Mouse (Mus musculus): Measurements from ENCODE around the gene Trim40. TPM values are rescaled to one million over a fixed set of nuclear protein-coding genes. Genes with fewer than 3 reads are reported as not detected.

The Trim40 gene
- total RNA-seq, 1 experiment = 0.18 TPM

DNA sequence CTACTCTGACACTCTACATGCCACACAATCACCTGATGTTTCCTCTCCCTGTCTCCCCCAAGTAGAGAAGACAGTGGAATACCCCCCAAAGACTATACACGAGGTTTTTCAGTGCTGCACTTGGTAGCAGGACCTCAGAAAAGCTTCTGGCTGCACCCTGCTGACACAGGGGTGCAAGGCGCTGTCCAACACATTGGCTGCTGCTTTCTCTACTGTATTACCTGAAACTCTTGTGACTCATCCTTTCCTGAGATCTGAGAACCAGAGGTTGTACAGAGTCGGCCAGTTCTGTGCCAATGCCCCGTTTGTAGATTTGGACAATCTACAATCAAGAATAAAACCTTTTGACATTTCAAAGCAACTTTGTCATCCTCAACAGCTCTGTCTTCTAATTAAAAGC lies 19.9 kb upstream of the Trim40 start:
- Histone ChIP-seq H3K36me3 (ENCODE audit: control insufficient read depth, insufficient read depth, low read length, poor library complexity, severe bottlenecking) (no peaks in the 10 kb centered on the region), H3K4me3 (ENCODE audit: insufficient read depth in 1 of 2, low read depth in 1 of 2, low read length in 2 of 2, poor library complexity in 1 of 2, severe bottlenecking in 1 of 2) (no peak overlapping the region), H3K9me3 (ENCODE audit: control insufficient read depth, insufficient read depth, low read depth, low read length) (no peaks in the 10 kb centered on the region), H3K27ac (ENCODE audit: insufficient read depth, low read depth, low read length, poor library complexity, severe bottlenecking) (no peak overlapping the region), H3K4me1 (ENCODE audit: control insufficient read depth in 2 of 2, insufficient read depth in 2 of 2, low read length in 2 of 2, poor library complexity in 1 of 2) (peaks cover 0 to 5% of the 10 kb centered on the region in 2 experiments; a peak in 1 of 4 replicates), H3K9ac (ENCODE audit: insufficient read depth, low read depth, low read length, poor library complexity, severe bottlenecking) (no peak overlapping the region)
- TF ChIP-seq MAFK (IDR thresholded peaks at IDR 0.05; ENCODE audit: insufficient read depth, low read depth, low read length) (0 out of 2 replicates have a peak, but pooled peaks have one; percentile 30), ZC3H11A (IDR thresholded peaks at IDR 0.05; ENCODE audit: borderline replicate concordance, low read depth, low read length) (no peak), HCFC1 (IDR thresholded peaks at IDR 0.05; ENCODE audit: borderline replicate concordance, insufficient read depth, low read length) (no peak)
- no peak for DNase-seq (ENCODE audit: low read depth, low spot score)
- in situ Hi-C loops (cut with MboI; ENCODE audit: low sequenced_read_pairs in 2 of 2, unreplicated experiment in 2 of 2) = no loop called here

DNA sequence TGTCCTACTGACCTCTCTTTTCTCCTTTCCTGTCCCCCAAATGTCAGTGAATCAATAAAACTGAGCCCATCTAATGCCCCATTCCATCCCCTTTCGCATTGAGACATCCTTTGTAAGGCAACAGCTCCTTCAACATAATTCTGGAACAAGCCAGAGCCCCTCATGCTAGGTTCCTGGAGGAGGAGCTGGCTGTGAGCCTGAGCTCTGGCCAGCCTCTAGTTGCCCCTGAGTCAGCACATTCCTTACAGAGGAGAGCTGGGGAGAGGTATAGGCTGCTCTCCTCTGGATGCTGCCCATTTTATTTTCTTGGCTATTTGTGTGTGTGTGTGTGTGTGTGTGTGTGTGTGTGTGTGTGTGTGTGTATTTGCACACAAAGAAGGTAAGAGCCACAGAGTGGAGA lies 18.3 kb upstream of the Trim40 start:
- H3K4me1 ChIP-seq (ENCODE audit: control insufficient read depth in 2 of 2, insufficient read depth in 2 of 2, low read length in 2 of 2, poor library complexity in 1 of 2) = peaks cover 3 to 5% of the 10 kb centered on the region in 2 experiments; a peak in 2 of 4 replicates
- no peaks in the 10 kb centered on the region for H3K36me3 ChIP-seq (ENCODE audit: control insufficient read depth, insufficient read depth, low read length, poor library complexity, severe bottlenecking)
- no peaks in the 10 kb centered on the region for H3K9me3 ChIP-seq (ENCODE audit: control insufficient read depth, insufficient read depth, low read depth, low read length)
- H3K27ac ChIP-seq (ENCODE audit: insufficient read depth, low read depth, low read length, poor library complexity, severe bottlenecking) = no peak overlapping the region
- no peak for TF ChIP-seq CHD2 (IDR thresholded peaks at IDR 0.05; ENCODE audit: low read depth, low read length)
- TF ChIP-seq MAFK (IDR thresholded peaks at IDR 0.05; ENCODE audit: insufficient read depth, low read depth, low read length) = peak; percentile 92
- no peak for TF ChIP-seq HCFC1 (IDR thresholded peaks at IDR 0.05; ENCODE audit: borderline replicate concordance, insufficient read depth, low read length)
- H3K4me3 ChIP-seq (ENCODE audit: insufficient read depth in 1 of 2, low read depth in 1 of 2, low read length in 2 of 2, poor library complexity in 1 of 2, severe bottlenecking in 1 of 2) = no peak overlapping the region
- in situ Hi-C loops (cut with MboI; ENCODE audit: low sequenced_read_pairs in 2 of 2, unreplicated experiment in 2 of 2) = no loop called here
- no peak overlapping the region for H3K9ac ChIP-seq (ENCODE audit: insufficient read depth, low read depth, low read length, poor library complexity, severe bottlenecking)
- no peak for DNase-seq (ENCODE audit: low read depth, low spot score)

DNA sequence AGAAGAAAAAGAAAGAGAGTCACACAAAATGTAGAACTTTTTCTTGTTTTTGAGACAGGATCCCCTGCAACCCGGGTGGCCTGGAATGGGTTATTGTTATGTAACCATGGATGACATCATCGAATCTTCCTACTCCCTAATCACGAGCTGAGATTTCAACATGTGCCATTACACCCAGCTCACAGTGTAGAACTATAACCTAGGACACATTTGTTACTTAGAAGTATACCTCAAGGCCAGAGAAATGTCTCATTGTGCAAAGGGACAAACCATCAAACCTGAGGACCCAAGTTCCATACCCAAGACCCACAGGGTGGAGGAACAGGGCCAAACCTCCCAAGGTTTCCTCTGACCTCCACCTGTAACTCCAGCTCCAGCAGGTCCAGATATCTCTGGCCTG lies 13.7 kb upstream of the Trim40 start:
- Histone ChIP-seq H3K9me3 (ENCODE audit: control insufficient read depth, insufficient read depth, low read depth, low read length) (no peaks in the 10 kb centered on the region), H3K4me1 (ENCODE audit: control insufficient read depth in 2 of 2, insufficient read depth in 2 of 2, low read length in 2 of 2, poor library complexity in 1 of 2) (peaks cover 3 to 4% of the 10 kb centered on the region in 2 experiments; a peak in 2 of 4 replicates), H3K9ac (ENCODE audit: insufficient read depth, low read depth, low read length, poor library complexity, severe bottlenecking) (no peak overlapping the region), H3K27ac (ENCODE audit: insufficient read depth, low read depth, low read length, poor library complexity, severe bottlenecking) (no peak overlapping the region), H3K4me3 (ENCODE audit: insufficient read depth in 1 of 2, low read depth in 1 of 2, low read length in 2 of 2, poor library complexity in 1 of 2, severe bottlenecking in 1 of 2) (no peak overlapping the region), H3K36me3 (ENCODE audit: control insufficient read depth, insufficient read depth, low read length, poor library complexity, severe bottlenecking) (no peaks in the 10 kb centered on the region)
- in situ Hi-C loops (cut with MboI; ENCODE audit: low sequenced_read_pairs in 2 of 2, unreplicated experiment in 2 of 2) = no loop called here
- DNase-seq (ENCODE audit: low read depth, low spot score) = no peak
- no peak for TF ChIP-seq CHD2 (IDR thresholded peaks at IDR 0.05; ENCODE audit: low read depth, low read length)
- TF ChIP-seq ZC3H11A (IDR thresholded peaks at IDR 0.05; ENCODE audit: borderline replicate concordance, low read depth, low read length) = no peak
- TF ChIP-seq ZNF384 (IDR thresholded peaks at IDR 0.05; ENCODE audit: low read depth, low read length) = no peak

DNA sequence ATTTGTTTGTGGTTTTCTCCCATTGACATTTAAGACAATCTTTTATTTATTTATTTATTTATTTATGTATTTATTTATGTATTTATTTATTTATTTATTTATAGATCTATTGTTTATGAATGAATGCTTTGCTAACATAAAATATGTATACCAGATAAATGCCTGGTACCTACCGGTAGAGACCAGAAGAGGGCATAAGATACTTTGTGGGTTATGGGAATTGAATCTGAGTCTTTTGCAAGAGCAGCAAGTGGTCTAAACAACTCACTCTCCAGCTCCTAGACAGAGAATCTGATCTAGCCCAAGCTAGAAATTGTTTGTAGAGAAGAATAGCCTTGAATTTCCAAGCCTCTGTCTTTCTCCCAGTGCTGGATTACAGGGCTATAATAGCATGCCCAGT lies 10.8 kb upstream of the Trim40 start:
- in situ Hi-C loops (cut with MboI; ENCODE audit: low sequenced_read_pairs in 2 of 2, unreplicated experiment in 2 of 2) = no loop called here
- no peak for DNase-seq (ENCODE audit: low read depth, low spot score)

DNA sequence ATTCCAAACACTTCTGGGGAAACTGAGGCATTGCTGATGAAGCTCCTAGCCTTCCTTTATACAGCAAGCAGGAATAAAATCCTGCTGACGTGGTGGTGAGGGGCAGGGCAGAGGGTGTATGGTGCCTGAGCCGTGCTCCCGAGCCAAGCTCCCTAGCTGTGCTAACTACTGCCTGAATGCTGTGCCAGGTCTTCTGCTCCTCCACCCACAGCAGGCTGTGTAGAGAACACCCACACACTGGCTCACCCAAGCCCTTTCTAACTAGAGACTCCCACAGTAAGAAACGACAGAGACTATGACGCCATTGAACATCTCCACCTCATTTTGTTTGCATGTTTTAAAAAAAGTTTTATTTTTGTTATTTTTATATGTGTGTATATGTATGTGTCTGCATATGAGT lies 10.1 kb upstream of the Trim40 start:
- H3K4me1 ChIP-seq (ENCODE audit: control insufficient read depth in 2 of 2, insufficient read depth in 2 of 2, low read length in 2 of 2, poor library complexity in 1 of 2) = peaks cover 3 to 4% of the 10 kb centered on the region in 2 experiments; a peak in 2 of 4 replicates
- in situ Hi-C loops (cut with MboI; ENCODE audit: low sequenced_read_pairs in 2 of 2, unreplicated experiment in 2 of 2) = no loop called here
- H3K27ac ChIP-seq (ENCODE audit: insufficient read depth, low read depth, low read length, poor library complexity, severe bottlenecking) = no peak overlapping the region
- no peaks in the 10 kb centered on the region for H3K36me3 ChIP-seq (ENCODE audit: control insufficient read depth, insufficient read depth, low read length, poor library complexity, severe bottlenecking)
- H3K9ac ChIP-seq (ENCODE audit: insufficient read depth, low read depth, low read length, poor library complexity, severe bottlenecking) = no peak overlapping the region
- H3K9me3 ChIP-seq (ENCODE audit: control insufficient read depth, insufficient read depth, low read depth, low read length) = no peaks in the 10 kb centered on the region
- H3K4me3 ChIP-seq (ENCODE audit: insufficient read depth in 1 of 2, low read depth in 1 of 2, low read length in 2 of 2, poor library complexity in 1 of 2, severe bottlenecking in 1 of 2) = no peak overlapping the region
- DNase-seq (ENCODE audit: low read depth, low spot score) = no peak
- TF ChIP-seq ZC3H11A (IDR thresholded peaks at IDR 0.05; ENCODE audit: borderline replicate concordance, low read depth, low read length) = no peak
- TF ChIP-seq HCFC1 (IDR thresholded peaks at IDR 0.05; ENCODE audit: borderline replicate concordance, insufficient read depth, low read length) = no peak
- TF ChIP-seq CHD2 (IDR thresholded peaks at IDR 0.05; ENCODE audit: low read depth, low read length) = no peak

More for the DNA sequence above, 10.8 kb upstream of the Trim40 start:
- no peak overlapping the region for H3K27ac ChIP-seq (ENCODE audit: insufficient read depth, low read depth, low read length, poor library complexity, severe bottlenecking)
- no peak overlapping the region for H3K4me3 ChIP-seq (ENCODE audit: insufficient read depth in 1 of 2, low read depth in 1 of 2, low read length in 2 of 2, poor library complexity in 1 of 2, severe bottlenecking in 1 of 2)
- H3K9me3 ChIP-seq (ENCODE audit: control insufficient read depth, insufficient read depth, low read depth, low read length) = no peaks in the 10 kb centered on the region
- TF ChIP-seq ZC3H11A (IDR thresholded peaks at IDR 0.05; ENCODE audit: borderline replicate concordance, low read depth, low read length) (no peak), ZNF384 (IDR thresholded peaks at IDR 0.05; ENCODE audit: low read depth, low read length) (no peak), HCFC1 (IDR thresholded peaks at IDR 0.05; ENCODE audit: borderline replicate concordance, insufficient read depth, low read length) (no peak), MAFK (IDR thresholded peaks at IDR 0.05; ENCODE audit: insufficient read depth, low read depth, low read length) (no peak), CHD2 (IDR thresholded peaks at IDR 0.05; ENCODE audit: low read depth, low read length) (no peak)
- no peaks in the 10 kb centered on the region for H3K36me3 ChIP-seq (ENCODE audit: control insufficient read depth, insufficient read depth, low read length, poor library complexity, severe bottlenecking)
- H3K4me1 ChIP-seq (ENCODE audit: control insufficient read depth in 2 of 2, insufficient read depth in 2 of 2, low read length in 2 of 2, poor library complexity in 1 of 2) = peaks cover 3 to 4% of the 10 kb centered on the region in 2 experiments; a peak in 2 of 4 replicates
- H3K9ac ChIP-seq (ENCODE audit: insufficient read depth, low read depth, low read length, poor library complexity, severe bottlenecking) = no peak overlapping the region

Data from ES-E14 (cell line).